Mouse (Mus musculus) liver, embryonic 16.5 days (tissue): ENCODE measurements around the gene Cops4. TPM values are rescaled to one million over a fixed set of nuclear protein-coding genes. Genes with fewer than 3 reads are reported as not detected.
A peak's percentile ranks its signal among the peaks of the same experiment; 100 is the strongest.

ENCODE experiments used
- ATAC-seq: fragments of 200-750 bp; cut with Nextera tagmentation; 2 replicates; pipeline ENCODE4 v1.8.0; 2017; ENCODE audit warnings: low read depth, mild to moderate bottlenecking, moderate number of reproducible peaks, moderate library complexity
- H3K27ac ChIP-seq: fragments of 300-500 bp; sonication (generic); 2 replicates; pipeline ENCODE4 v1.5.1; 2014; ENCODE audit warnings: mild to moderate bottlenecking, low read length
- H3K27me3 ChIP-seq: fragments of 300-500 bp; sonication (generic); 2 replicates; pipeline ENCODE4 v1.6.1; 2014; ENCODE audit warnings: low read depth, low read length, mixed read lengths; ENCODE audit not compliant: control insufficient read depth, insufficient read depth
- H3K36me3 ChIP-seq: fragments of 300-500 bp; sonication (generic); 2 replicates; pipeline ENCODE4 v1.6.1; 2014; ENCODE audit warnings: mild to moderate bottlenecking; ENCODE audit not compliant: control insufficient read depth, insufficient read depth
- H3K4me1 ChIP-seq: fragments of 300-500 bp; sonication (generic); 2 replicates; pipeline ENCODE4 v1.6.1; 2014; ENCODE audit warnings: low read depth, low read length, mixed read lengths; ENCODE audit not compliant: control insufficient read depth
- H3K4me2 ChIP-seq: fragments of 300-500 bp; sonication (generic); 2 replicates; pipeline ENCODE4 v1.6.1; 2014; ENCODE audit warnings: low read depth, low read length, mixed read lengths
- H3K4me3 ChIP-seq: fragments of 300-500 bp; sonication (generic); 2 replicates; pipeline ENCODE4 v1.5.1; 2014; ENCODE audit warnings: low read depth, mild to moderate bottlenecking, low read length
- H3K9ac ChIP-seq: fragments of 300-500 bp; sonication (generic); 2 replicates; pipeline ENCODE4 v1.6.1; 2014; ENCODE audit warnings: low read depth, low read length
- H3K9me3 ChIP-seq: fragments of 300-500 bp; sonication (generic); replicated peaks from 2 replicates; pipeline ENCODE4 v1.6.1; 2016; ENCODE audit warnings: low read length; ENCODE audit not compliant: control insufficient read depth
- WGBS: fragments of 180-500 bp; shearing (Covaris S2); extraction: QIAGEN DNeasy Blood & Tissue Kit; methylation state at CpG from one replicate; pipeline ENCODE4 v1.1.7; 2014; ENCODE audit not compliant: insufficient replicate concordance; 5-methylcytosine and 5-hydroxymethylcytosine counted together
- polyA plus RNA-seq: library from polyadenylated mRNA; unstranded; fragments of >200 nt; fragmentation: Nextera tagmentation; extraction: Ambion mirVana; gene quantifications from 2 replicates; pipeline ENCODE4 v1.2.1, GENCODE M21; 2015

The Cops4 gene
- polyA plus RNA-seq, 1 experiment from 2014 or later, result 59.1 TPM

GRCm38 (mm10) chr5:100498436-100499180 lies 19.5 kb upstream of the Cops4 start:
- Histone ChIP-seq H3K4me3 (peak overlapping the region; percentile 91), H3K27me3 (no peaks in the 10 kb centered on the region), H3K27ac (peak overlapping the region; percentile 97), H3K4me2 (peak overlapping the region; percentile 86), H3K36me3 (no peaks in the 10 kb centered on the region), H3K4me1 (peaks cover 19% of the 10 kb centered on the region), H3K9me3 (no peaks in the 10 kb centered on the region), H3K9ac (peak overlapping the region; percentile 95)
- ATAC-seq, result peak; percentile 84
- under 1% methylated on average over 46 of the region's 46 CpGs for WGBS

GRCm38 (mm10) chr5:100499243-100499642 lies 18.9 kb upstream of the Cops4 start:
- ATAC-seq, result no peak
- Histone ChIP-seq H3K27me3 (no peaks in the 10 kb centered on the region), H3K9ac (peak overlapping the region; percentile 95), H3K4me1 (peaks cover 19% of the 10 kb centered on the region), H3K9me3 (no peaks in the 10 kb centered on the region), H3K27ac (peak overlapping the region; percentile 97), H3K4me2 (peak overlapping the region; percentile 86), H3K36me3 (no peaks in the 10 kb centered on the region), H3K4me3 (peak overlapping the region; percentile 91)
- 7% methylated on average over 2 of the region's 2 CpGs for WGBS

- Histone ChIP-seq H3K27me3 (no peaks in the 10 kb centered on the region), H3K4me2 (peak overlapping the region; percentile 86), H3K9ac (peak overlapping the region; percentile 95), H3K9me3 (no peaks in the 10 kb centered on the region), H3K4me3 (peak overlapping the region; percentile 91), H3K27ac (peak overlapping the region; percentile 97), H3K4me1 (peaks cover 19% of the 10 kb centered on the region), H3K36me3 (no peaks in the 10 kb centered on the region)
- peak; percentile 53 for ATAC-seq
- WGBS, result under 1% methylated on average over 39 of the region's 41 CpGs
Measured at GRCm38 (mm10) chr5:100499831-100500304, 18.2 kb upstream of the Cops4 start.

- ATAC-seq, result peak; percentile 80
- WGBS, result under 1% methylated on average over 54 of the region's 60 CpGs
- H3K9ac ChIP-seq, result peak within 1 kb of the TSS; percentile 95
Measured at GRCm38 (mm10) chr5:100500458-100500961, 17.6 kb upstream of the Cops4 start, which contains the start of gene Lin54. TSS of gene Lin54 (minus strand) at chr5:100500639.

GRCm38 (mm10) chr5:100501267-100501666 lies 16.8 kb upstream of the Cops4 start:
- H3K36me3 ChIP-seq, result no peaks in the 10 kb centered on the region
- H3K9ac ChIP-seq, result peak overlapping the region; percentile 10; the same call in 1 of the 2 replicates
- H3K4me2 ChIP-seq, result peak overlapping the region; percentile 74
- H3K4me1 ChIP-seq, result peaks cover 19% of the 10 kb centered on the region
- H3K27ac ChIP-seq, result peak overlapping the region; percentile 46; the same call in 1 of the 2 replicates
- peak overlapping the region; percentile 91; the same call in 1 of the 2 replicates for H3K4me3 ChIP-seq
- WGBS, result 34% methylated on average over 4 of the region's 4 CpGs
- no peaks in the 10 kb centered on the region for H3K9me3 ChIP-seq
- ATAC-seq, result no peak
- no peaks in the 10 kb centered on the region for H3K27me3 ChIP-seq

More at GRCm38 (mm10) chr5:100500458-100500961, 17.6 kb upstream of the Cops4 start, which contains the start of gene Lin54:
- Histone ChIP-seq H3K4me2 (peak within 1 kb of the TSS; percentile 86), H3K4me3 (peak within 1 kb of the TSS; percentile 91), H3K27ac (peak within 1 kb of the TSS; percentile 97), H3K4me1 (peaks cover 19% of the 10 kb centered on the region), H3K36me3 (no peaks in the 10 kb centered on the region), H3K9me3 (no peaks in the 10 kb centered on the region), H3K27me3 (no peaks in the 10 kb centered on the region)

GRCm38 (mm10) chr5:100509247-100509646 lies 8.9 kb upstream of the Cops4 start:
- ATAC-seq, result no peak
- no peak overlapping the region for H3K4me2 ChIP-seq
- WGBS, result 21% methylated on average over 11 of the region's 11 CpGs
- H3K27me3 ChIP-seq, result no peaks in the 10 kb centered on the region
- no peak overlapping the region for H3K9ac ChIP-seq
- no peaks in the 10 kb centered on the region for H3K36me3 ChIP-seq
- no peak overlapping the region for H3K27ac ChIP-seq
- no peak overlapping the region for H3K4me3 ChIP-seq
- H3K4me1 ChIP-seq, result no peaks in the 10 kb centered on the region
- H3K9me3 ChIP-seq, result no peaks in the 10 kb centered on the region

- no peak overlapping the region for H3K27ac ChIP-seq
- peaks cover 2% of the 10 kb centered on the region for H3K4me1 ChIP-seq
- H3K4me2 ChIP-seq, result no peak overlapping the region
- no peak overlapping the region for H3K9ac ChIP-seq
- H3K9me3 ChIP-seq, result no peaks in the 10 kb centered on the region
- no peak for ATAC-seq
- no peaks in the 10 kb centered on the region for H3K27me3 ChIP-seq
- H3K4me3 ChIP-seq, result no peak overlapping the region
- no peaks in the 10 kb centered on the region for H3K36me3 ChIP-seq
Measured at GRCm38 (mm10) chr5:100512576-100512975, 5.5 kb upstream of the Cops4 start.

- 5% methylated on average over 5 of the region's 5 CpGs for WGBS
- H3K27ac ChIP-seq, result peak overlapping the region; percentile 29; the same call in 1 of the 2 replicates
- peak overlapping the region; percentile 85 for H3K4me3 ChIP-seq
- no peaks in the 10 kb centered on the region for H3K27me3 ChIP-seq
- H3K9ac ChIP-seq, result peak overlapping the region; percentile 74
- peak overlapping the region; percentile 84 for H3K4me2 ChIP-seq
- no peaks in the 10 kb centered on the region for H3K36me3 ChIP-seq
- peaks cover 11% of the 10 kb centered on the region for H3K4me1 ChIP-seq
- H3K9me3 ChIP-seq, result no peaks in the 10 kb centered on the region
- no peak for ATAC-seq
Measured at GRCm38 (mm10) chr5:100519027-100519411, 910 bp downstream of the Cops4 start.

- H3K36me3 ChIP-seq, result no peaks in the 10 kb centered on the region
- H3K27me3 ChIP-seq, result no peaks in the 10 kb centered on the region
- 86% methylated on average over 2 of the region's 2 CpGs for WGBS
- peaks cover 11% of the 10 kb centered on the region for H3K4me1 ChIP-seq
- H3K27ac ChIP-seq, result no peak overlapping the region
- no peak for ATAC-seq
- no peaks in the 10 kb centered on the region for H3K9me3 ChIP-seq
- no peak overlapping the region for H3K4me3 ChIP-seq
- no peak overlapping the region for H3K4me2 ChIP-seq
- no peak overlapping the region for H3K9ac ChIP-seq
Measured at GRCm38 (mm10) chr5:100520223-100520622, 2.1 kb downstream of the Cops4 start.
